Mouse (Mus musculus) kidney, postnatal 0 days (tissue): ENCODE results near the gene Sec16a. TPM values are rescaled to one million over a fixed set of nuclear protein-coding genes. Genes with fewer than 3 reads are reported as not detected.

Source experiments
- ATAC-seq: fragments of 200-750 bp; cut with Nextera tagmentation; replicated peaks from 2 replicates; pipeline ENCODE4 v1.8.0; 2017; ENCODE audit warnings: low read depth, moderate number of reproducible peaks, moderate TSS enrichment, moderate library complexity; ENCODE audit not compliant: low FRiP score
- DNase-seq: peaks from one replicate; pipeline ENCODE4 v3.0.0-alpha.2; 2016; ENCODE audit warnings: low spot score
- H3K27ac ChIP-seq: fragments of 300-500 bp; sonication (generic); 2 replicates; pipeline ENCODE4 v1.5.1; 2014; ENCODE audit warnings: mild to moderate bottlenecking
- H3K27me3 ChIP-seq: fragments of 300-500 bp; sonication (generic); 2 replicates; pipeline ENCODE4 v1.6.1; 2014; ENCODE audit warnings: low read length, mixed read lengths; ENCODE audit not compliant: insufficient read depth
- H3K36me3 ChIP-seq: fragments of 300-500 bp; sonication (generic); 2 replicates; pipeline ENCODE4 v1.6.1; 2014; ENCODE audit warnings: low read length, mixed read lengths; ENCODE audit not compliant: insufficient read depth
- H3K4me1 ChIP-seq: fragments of 300-500 bp; sonication (generic); replicated peaks from 2 replicates; pipeline ENCODE4 v1.6.1; 2014; ENCODE audit warnings: antibody characterized with exemption, low read length, mixed read lengths; ENCODE audit not compliant: insufficient read depth
- H3K4me2 ChIP-seq: fragments of 300-500 bp; sonication (generic); 2 replicates; pipeline ENCODE4 v1.6.1; 2014; ENCODE audit warnings: mild to moderate bottlenecking, low read length, moderate library complexity, mixed read lengths
- H3K4me3 ChIP-seq: fragments of 300-500 bp; sonication (generic); replicated peaks from 2 replicates; pipeline ENCODE4 v1.5.1; 2014; ENCODE audit warnings: low read depth, low read length
- H3K9ac ChIP-seq: fragments of 300-500 bp; sonication (generic); 2 replicates; pipeline ENCODE4 v1.6.1; 2014; ENCODE audit warnings: low read depth, low read length
- H3K9me3 ChIP-seq: fragments of 300-500 bp; sonication (generic); replicated peaks from 2 replicates; pipeline ENCODE4 v1.6.1; 2016; ENCODE audit warnings: low read length, inconsistent platforms, mixed read lengths
- CTCF ChIP-seq: IDR thresholded peaks from 2 replicates; pipeline ENCODE4 v1.5.1; 2016; ENCODE audit warnings: antibody characterized with exemption, low read depth, mild to moderate bottlenecking, moderate library complexity
- WGBS: fragments of 180-500 bp; shearing (Covaris S2); extraction: QIAGEN DNeasy Blood & Tissue Kit; methylation state at CpG from one replicate; pipeline ENCODE4 v1.1.7; 2014; 5-methylcytosine and 5-hydroxymethylcytosine counted together
- polyA plus RNA-seq: library from polyadenylated mRNA; unstranded; fragments of >200 nt; fragmentation: Nextera tagmentation; extraction: Ambion mirVana; gene quantifications from 2 replicates; pipeline ENCODE4 v1.2.1, GENCODE M21; 2015

Sec16a gene
- polyA plus RNA-seq, 1 experiment from 2014 or later = 16.6 TPM

DNA sequence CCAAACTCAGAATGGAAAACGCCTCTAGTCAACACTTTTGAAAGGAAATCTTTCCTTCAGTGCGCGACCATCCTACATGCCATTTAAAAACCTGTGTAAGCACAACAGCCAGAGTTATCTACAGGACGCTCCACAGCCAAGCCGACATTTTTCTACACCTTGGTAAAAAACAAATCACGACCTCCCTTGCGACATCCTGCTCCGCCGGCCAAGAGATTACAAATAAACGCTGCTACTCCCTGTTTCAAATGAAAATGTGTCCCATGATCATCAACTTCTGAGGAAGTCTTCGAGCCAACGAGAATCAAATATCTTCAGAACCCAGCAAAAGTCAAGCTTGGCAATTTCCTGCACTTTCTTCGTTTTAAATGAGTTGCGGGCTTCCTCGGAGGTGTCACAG lies 648 bp downstream of the Sec16a start:
- no peak for TF ChIP-seq CTCF
- ATAC-seq = no peak
- Histone ChIP-seq H3K27ac (peak overlapping the region; percentile 82), H3K9ac (peak overlapping the region; percentile 76), H3K4me2 (peak overlapping the region; percentile 72), H3K36me3 (peaks cover 24% of the 10 kb centered on the region), H3K27me3 (no peaks in the 10 kb centered on the region), H3K9me3 (no peaks in the 10 kb centered on the region), H3K4me3 (peak overlapping the region; percentile 68), H3K4me1 (peaks cover 18% of the 10 kb centered on the region; the same call in 1 of the 2 replicates)
- 1% methylated on average over 15 of the region's 15 CpGs for WGBS
- peak; percentile 15 for DNase-seq

- WGBS = 28% methylated on average over 3 of the region's 3 CpGs
- Histone ChIP-seq H3K9ac (peak overlapping the region; percentile 76), H3K4me3 (peak overlapping the region; percentile 68), H3K36me3 (peaks cover 25% of the 10 kb centered on the region), H3K9me3 (no peaks in the 10 kb centered on the region), H3K4me2 (peak overlapping the region; percentile 72), H3K4me1 (peaks cover 18% of the 10 kb centered on the region; the same call in 1 of the 2 replicates), H3K27ac (no peak overlapping the region), H3K27me3 (no peaks in the 10 kb centered on the region)
- TF ChIP-seq CTCF = no peak
- ATAC-seq = no peak
- DNase-seq = no peak
These were observed 1.1 kb downstream of the Sec16a start for GRCm38 (mm10) chr2:26443876-26444275.

GRCm38 (mm10) chr2:26442843-26443242 lies 2.2 kb downstream of the Sec16a start:
- H3K4me1 ChIP-seq = peaks cover 18% of the 10 kb centered on the region; the same call in 1 of the 2 replicates
- ATAC-seq (no peak), DNase-seq (no peak)
- peaks cover 35% of the 10 kb centered on the region for H3K36me3 ChIP-seq
- H3K4me2 ChIP-seq = no peak overlapping the region
- no peak overlapping the region for H3K4me3 ChIP-seq
- no peaks in the 10 kb centered on the region for H3K27me3 ChIP-seq
- H3K9ac ChIP-seq = no peak overlapping the region
- H3K27ac ChIP-seq = no peak overlapping the region
- TF ChIP-seq CTCF = no peak
- no peaks in the 10 kb centered on the region for H3K9me3 ChIP-seq
- 79% methylated on average over 1 of the region's 1 CpGs for WGBS

DNA sequence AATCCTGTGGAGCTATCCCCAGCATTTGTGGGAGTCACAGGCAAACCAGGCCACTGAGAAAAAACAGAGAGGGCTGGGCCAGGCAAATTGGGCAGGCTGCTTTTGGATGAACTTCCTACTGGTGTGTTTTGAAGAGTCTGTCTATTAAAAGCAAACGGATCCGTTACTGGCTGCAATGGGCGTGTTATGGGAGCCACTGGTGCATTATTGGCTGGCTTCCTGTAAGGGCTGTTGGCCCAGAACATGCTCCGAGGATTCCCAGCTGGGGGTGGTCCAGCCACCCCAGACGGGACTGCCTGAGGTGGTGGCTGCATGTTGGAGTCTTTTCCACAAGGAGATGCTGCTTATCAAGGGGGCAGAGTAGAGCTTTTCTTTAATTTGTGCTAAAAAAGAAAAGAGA lies 3.3 kb downstream of the Sec16a start:
- Histone ChIP-seq H3K9me3 (no peaks in the 10 kb centered on the region), H3K9ac (no peak overlapping the region), H3K4me1 (peaks cover 10% of the 10 kb centered on the region; the same call in 1 of the 2 replicates), H3K27me3 (no peaks in the 10 kb centered on the region), H3K36me3 (peaks cover 37% of the 10 kb centered on the region), H3K4me3 (no peak overlapping the region), H3K4me2 (no peak overlapping the region), H3K27ac (no peak overlapping the region)
- DNase-seq (no peak), ATAC-seq (no peak)
- 64% methylated on average over 5 of the region's 5 CpGs for WGBS
- no peak for TF ChIP-seq CTCF

- Histone ChIP-seq H3K27ac (no peak overlapping the region), H3K4me3 (no peak overlapping the region), H3K9me3 (no peaks in the 10 kb centered on the region), H3K9ac (no peak overlapping the region), H3K4me1 (peaks cover 7% of the 10 kb centered on the region; the same call in 1 of the 2 replicates), H3K27me3 (no peaks in the 10 kb centered on the region), H3K4me2 (no peak overlapping the region), H3K36me3 (peaks cover 37% of the 10 kb centered on the region)
- no peak for ATAC-seq
- WGBS = 94% methylated on average over 4 of the region's 4 CpGs
- TF ChIP-seq CTCF = no peak
- no peak for DNase-seq
These were observed 3.8 kb downstream of the Sec16a start for GRCm38 (mm10) chr2:26441261-26441660.

GRCm38 (mm10) chr2:26439671-26440070 lies 5.3 kb downstream of the Sec16a start:
- TF ChIP-seq CTCF = no peak
- H3K4me2 ChIP-seq = no peak overlapping the region
- no peak overlapping the region for H3K27ac ChIP-seq
- 94% methylated on average over 6 of the region's 6 CpGs for whole genome bisulfite sequencing
- no peak overlapping the region for H3K9ac ChIP-seq
- DNase-seq (no peak), ATAC-seq (no peak)
- H3K9me3 ChIP-seq = no peaks in the 10 kb centered on the region
- peaks cover 7% of the 10 kb centered on the region; the same call in 1 of the 2 replicates for H3K4me1 ChIP-seq
- peaks cover 52% of the 10 kb centered on the region for H3K36me3 ChIP-seq
- no peak overlapping the region for H3K4me3 ChIP-seq
- H3K27me3 ChIP-seq = no peaks in the 10 kb centered on the region

- no peak for DNase-seq
- Histone ChIP-seq H3K4me2 (no peak overlapping the region), H3K36me3 (peaks cover 65% of the 10 kb centered on the region), H3K9me3 (no peaks in the 10 kb centered on the region), H3K4me1 (no peaks in the 10 kb centered on the region; the same call in 1 of the 2 replicates), H3K4me3 (no peak overlapping the region), H3K27ac (no peak overlapping the region), H3K9ac (no peak overlapping the region), H3K27me3 (no peaks in the 10 kb centered on the region)
- 85% methylated on average over 7 of the region's 7 CpGs for WGBS
- ATAC-seq = no peak
- TF ChIP-seq CTCF = no peak
These were observed 6.6 kb downstream of the Sec16a start for GRCm38 (mm10) chr2:26438373-26438772.
